Mouse (Mus musculus) olfactory bulb, adult 2 months (tissue): ENCODE measurements around the gene Litaf.

Experiments
- CTCF ChIP-seq: fragments of 200-500 bp; IDR thresholded peaks from 2 replicates; pipeline ENCODE4 v1.5.1; 2012; ENCODE audit warnings: low read depth, mild to moderate bottlenecking, low read length, moderate library complexity; ENCODE audit not compliant: insufficient read depth
- POLR2A ChIP-seq: fragments of 200-500 bp; IDR thresholded peaks from 2 replicates; pipeline ENCODE4 v1.6.1; 2012; ENCODE audit warnings: mild to moderate bottlenecking, low read depth, low read length, moderate library complexity; ENCODE audit not compliant: insufficient read depth

DNA sequence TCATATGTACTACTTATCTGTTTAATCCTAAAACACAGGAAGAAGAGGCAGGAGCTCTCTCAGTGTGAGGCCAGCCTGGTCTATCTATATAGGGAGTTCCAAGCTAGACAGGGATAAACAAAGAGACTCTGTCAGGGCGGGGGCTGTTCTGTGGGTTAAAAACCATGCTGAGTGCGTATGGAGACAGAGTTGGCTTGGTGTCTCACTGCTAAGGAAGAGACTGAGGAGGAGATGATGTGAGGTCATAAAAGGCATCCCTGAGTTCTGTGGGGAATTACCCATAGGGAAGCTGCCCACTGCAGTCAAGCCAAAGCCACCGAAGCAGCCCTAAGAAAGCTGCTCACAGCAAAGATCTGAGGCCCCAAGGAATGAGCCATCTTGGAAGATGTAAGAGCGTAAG lies 5.3 kb downstream of the Litaf start, which contains the start of gene Snn:
- TF ChIP-seq CTCF (no peak), POLR2A (no peak)
